Mouse (Mus musculus): ENCODE measurements around the gene Hpse2. TPM values are rescaled to one million over a fixed set of nuclear protein-coding genes. Genes with fewer than 3 reads are reported as not detected.
A peak's percentile ranks its signal among the peaks of the same experiment; 100 is the strongest.

Gene Hpse2
- total RNA-seq, 2 experiments from 2014 or later = not detected

GRCm38 (mm10) chr19:42973740-42974139, 414.4 kb downstream of the Hpse2 start:
- DNase-seq (ENCODE audit: low spot score) = no peak

DNA sequence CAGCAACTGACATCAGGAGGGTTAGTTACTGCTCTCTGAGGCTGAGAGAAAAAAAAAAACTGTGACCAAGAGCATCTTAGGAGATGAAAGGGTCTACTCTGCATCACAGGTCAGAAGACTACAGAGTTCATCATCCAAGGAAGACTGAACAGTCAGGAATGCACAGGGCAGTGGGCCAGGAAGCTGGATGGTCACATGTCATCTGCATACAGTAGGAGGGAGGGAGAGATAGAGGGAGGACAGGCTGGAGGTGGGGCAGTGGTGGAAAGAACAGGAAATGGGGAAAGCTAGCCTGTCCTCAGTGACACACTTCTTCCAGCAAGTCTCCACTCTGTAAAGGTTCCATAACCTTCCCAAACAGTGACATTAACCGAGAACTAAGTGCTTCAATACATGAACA, 423.0 kb downstream of the Hpse2 start:
- DNase-seq (ENCODE audit: low spot score) = no peak

- DNase-seq (ENCODE audit: low spot score) = no peak
Measured at GRCm38 (mm10) chr19:42948114-42948636, 440.0 kb downstream of the Hpse2 start.

DNA sequence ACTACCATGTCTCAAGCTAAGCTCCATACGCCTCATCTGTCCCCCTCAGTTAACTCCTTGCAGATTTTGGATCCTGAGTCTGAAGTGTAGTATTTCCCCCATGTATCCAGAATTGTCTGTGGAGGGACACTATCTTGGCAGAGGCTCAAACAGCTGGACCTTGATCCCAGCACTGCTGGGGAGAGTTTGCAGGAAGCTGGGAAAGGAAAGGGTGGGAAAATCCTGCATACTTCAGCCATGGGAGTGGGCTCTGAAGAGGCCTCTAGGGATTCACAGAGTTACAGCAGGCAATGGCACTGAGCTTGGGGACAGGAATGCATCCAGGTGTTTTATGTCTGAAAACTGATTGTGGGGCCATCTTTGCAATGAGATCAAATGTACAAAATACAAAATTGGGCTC, 450.6 kb downstream of the Hpse2 start:
- no peak for DNase-seq (ENCODE audit: low spot score)

DNA sequence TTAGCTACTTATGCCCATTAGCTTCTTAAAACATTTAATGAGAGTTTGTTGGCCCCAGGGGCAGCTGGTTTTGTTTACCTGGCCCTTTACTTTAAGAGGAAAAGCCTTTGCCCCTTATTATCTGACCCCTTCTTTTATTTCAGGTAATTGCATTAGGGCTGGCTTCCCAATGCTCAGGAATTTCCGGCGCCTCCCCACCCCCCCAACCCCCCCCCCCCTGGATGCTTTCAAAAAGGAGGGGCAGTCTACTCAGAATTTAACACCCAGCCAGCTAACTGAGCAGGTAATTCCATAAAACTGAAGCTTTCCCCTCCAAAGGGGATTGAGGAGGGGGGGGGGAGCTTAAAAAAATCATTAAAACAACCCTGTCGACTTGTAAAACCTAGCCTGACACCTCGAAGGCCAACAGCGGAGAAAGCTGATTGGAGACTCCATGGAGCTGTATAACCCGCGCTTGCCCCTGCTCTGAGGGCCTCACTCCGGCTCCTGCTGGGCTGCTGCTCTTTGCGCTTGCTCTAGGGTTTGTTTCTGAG, 451.4 kb downstream of the Hpse2 start:
- DNase-seq (ENCODE audit: low spot score) = no peak

GRCm38 (mm10) chr19:42929702-42930101, 458.5 kb downstream of the Hpse2 start:
- DNase-seq (ENCODE audit: low spot score) = no peak

GRCm38 (mm10) chr19:42928271-42928670, 459.9 kb downstream of the Hpse2 start:
- DNase-seq (ENCODE audit: low spot score) = no peak

GRCm38 (mm10) chr19:42922610-42923009, 465.5 kb downstream of the Hpse2 start:
- DNase-seq (ENCODE audit: low spot score) = no peak

DNA sequence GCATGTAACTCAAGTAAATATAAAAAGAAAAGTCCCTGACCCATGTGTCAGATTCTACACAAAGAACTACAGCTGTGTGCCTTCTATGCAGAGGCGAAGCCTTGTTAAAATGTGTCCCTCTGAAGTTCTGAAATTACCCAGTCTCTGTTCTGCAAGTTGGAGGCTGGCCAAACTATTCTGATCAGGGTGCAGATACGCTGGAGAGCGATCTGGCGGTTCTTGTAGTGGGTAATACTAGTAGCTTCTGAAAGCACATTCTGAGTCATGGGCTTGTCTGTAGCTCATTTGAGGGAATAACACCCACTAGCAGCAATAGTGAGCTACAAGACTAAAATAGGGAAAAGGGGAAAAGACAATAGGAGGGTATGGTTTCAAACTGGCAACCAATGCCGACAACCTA, 474.5 kb downstream of the Hpse2 start:
- DNase-seq (ENCODE audit: low spot score) = no peak

DNA sequence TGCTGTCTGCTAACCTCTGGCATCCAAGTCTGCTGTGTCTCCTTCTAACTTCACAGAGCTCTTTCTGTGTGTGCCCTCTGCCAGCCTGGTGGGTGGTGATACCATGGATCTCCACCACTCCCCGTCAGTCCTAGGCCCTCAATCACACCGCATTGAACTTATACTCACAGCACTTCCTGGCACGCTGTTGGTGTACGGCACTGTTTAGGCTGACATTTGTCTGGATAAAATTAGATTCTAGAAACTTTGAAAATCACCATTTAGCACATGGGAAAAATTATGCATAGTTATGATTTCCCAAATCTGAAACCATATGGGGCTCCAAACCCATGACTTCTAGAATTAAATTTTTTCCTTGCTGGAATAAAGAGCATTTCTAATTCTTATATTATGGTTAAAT, 478.4 kb downstream of the Hpse2 start:
- no peak for DNase-seq (ENCODE audit: low spot score)

DNA sequence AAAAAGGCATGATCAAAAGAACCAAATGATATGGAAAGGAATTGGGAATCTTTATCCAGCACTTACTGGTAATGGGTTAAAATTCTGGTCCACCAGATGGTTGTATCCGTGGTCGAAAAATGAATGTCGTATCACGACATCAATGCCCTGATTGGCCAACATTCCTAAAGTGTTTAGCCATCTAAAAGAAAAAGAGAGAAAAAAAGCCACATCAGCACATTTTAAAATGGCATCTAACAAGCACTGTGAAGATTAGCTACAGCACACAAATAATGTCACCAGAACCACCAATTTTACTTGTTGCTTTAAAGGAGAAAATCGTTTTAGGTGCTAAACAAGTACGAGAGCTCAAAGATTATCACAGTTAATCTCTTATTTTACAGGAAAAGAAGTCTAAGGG, 479.6 kb downstream of the Hpse2 start:
- no peak for DNase-seq (ENCODE audit: low spot score)

DNA sequence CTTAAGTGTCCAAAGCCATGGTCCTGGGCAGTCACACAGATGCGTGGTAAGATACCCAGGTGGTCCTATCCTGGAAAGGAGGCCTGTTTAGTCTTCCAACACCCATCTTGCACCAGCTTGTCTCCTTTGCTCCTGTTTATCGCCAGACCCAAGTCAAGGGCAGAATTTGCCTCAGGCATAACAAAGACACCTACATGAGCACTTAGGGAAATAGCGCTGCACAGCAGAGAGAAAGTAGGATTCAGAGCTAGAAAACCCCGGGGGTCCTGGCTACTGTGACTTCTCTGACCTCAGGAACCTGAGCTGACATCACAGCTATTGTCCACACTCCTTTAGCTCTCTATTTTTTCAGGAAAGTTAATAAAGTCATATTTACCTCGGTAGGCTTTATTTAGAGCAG, 481.8 kb downstream of the Hpse2 start:
- no peak for DNase-seq (ENCODE audit: low spot score)

GRCm38 (mm10) chr19:42904726-42905125, 483.4 kb downstream of the Hpse2 start:
- no peak for DNase-seq (ENCODE audit: low spot score)

DNA sequence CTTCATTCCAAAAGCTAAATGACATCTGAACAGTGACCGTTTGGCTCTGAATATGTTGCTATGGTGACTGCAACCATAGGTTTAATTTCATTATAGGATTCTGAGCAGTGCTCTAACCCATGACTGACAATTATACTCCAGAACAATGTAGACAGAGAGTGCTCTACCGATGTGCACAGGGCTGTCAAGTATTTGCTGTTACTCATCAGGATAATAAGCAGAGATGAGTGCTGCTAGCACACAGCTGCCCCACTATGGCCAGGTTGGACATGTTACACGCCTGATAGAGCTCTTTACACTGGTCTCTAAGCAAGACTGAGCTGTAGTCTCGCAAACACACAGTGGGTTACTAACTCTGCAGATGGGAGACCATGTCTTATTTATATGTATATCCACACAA, 483.9 kb downstream of the Hpse2 start:
- no peak for DNase-seq (ENCODE audit: low spot score)

DNA sequence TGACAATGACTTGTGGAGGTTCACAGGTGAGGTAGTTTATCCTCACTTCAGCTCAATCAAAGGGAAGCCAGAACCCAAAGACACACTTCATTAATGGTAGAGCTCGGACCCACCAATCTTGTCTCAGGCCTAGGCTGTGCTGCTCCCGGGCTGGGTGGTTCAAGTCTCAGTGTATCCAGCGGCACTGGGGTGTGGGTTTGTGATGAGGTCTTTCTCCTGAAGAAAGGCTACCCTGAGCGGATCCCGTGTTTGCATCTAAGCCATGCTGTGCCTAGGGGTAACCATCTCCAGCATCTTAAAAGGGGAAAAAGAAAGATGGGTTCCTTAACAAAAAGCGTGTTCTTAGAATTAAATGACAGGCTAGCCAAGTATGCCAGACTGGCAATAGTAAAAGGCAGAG, 484.3 kb downstream of the Hpse2 start:
- no peak for DNase-seq (ENCODE audit: low spot score)

GRCm38 (mm10) chr19:42902410-42903021, 485.6 kb downstream of the Hpse2 start:
- DNase-seq (ENCODE audit: low spot score) = no peak

DNA sequence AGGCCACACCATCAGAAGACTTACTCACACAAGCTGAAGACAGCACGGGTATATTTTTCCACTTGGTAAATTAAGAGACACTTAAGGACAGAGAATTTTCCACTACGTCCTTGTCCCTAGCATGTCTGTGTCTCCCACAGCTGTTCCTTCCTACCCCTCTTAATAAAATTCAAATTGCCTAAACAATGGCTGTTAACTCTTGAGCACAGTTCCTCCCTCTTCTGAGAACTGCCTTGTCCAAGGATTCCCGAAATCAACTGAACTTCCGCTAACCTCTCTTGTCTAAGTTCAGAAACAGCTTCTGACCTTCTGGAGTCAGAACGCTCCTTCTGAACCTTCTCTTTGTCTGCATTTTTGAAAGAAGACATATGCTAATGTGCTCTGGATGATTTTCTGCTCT, 496.6 kb downstream of the Hpse2 start:
- DNase-seq (ENCODE audit: low spot score) = no peak

DNA sequence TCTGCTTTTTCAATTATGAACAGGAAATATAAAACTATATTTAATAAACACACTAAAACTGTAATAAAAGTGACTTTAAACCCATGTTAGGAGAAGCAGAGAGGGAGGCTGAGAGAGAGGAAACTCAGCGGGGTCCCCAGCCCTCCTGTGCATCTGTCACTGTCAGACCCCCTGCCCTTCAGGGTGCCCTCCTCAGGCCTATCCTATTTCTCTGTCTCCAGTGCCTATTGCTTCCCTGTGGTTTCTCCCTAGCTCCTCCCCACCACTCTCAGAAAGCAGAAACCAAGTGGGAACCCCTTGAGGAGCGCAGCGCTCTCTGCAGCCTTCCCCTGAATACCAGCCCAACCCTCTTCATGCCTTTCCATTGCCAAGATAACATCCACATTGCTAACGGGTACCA, 510.5 kb downstream of the Hpse2 start:
- DNase-seq (ENCODE audit: low spot score) = no peak

DNA sequence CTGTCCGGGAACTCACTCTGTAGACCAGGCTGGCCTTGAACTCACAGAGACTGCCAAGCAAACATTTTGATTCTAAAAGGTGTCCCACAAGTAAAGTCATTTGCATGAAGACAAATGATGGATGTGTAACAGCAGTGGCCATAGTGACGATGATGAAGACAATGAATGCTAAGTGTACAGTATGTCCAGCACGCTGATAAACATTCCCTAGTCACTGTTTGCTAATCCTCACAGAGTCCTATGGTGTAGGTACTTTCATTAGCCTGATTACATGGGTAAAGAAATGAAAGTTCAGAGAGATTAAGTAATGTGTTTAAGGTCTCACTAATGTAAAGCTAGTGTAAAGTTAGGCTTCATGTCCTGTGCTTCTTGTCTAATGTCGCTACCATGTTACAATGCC, 511.6 kb downstream of the Hpse2 start:
- DNase-seq (ENCODE audit: low spot score) = no peak

- peak; percentile 10 for DNase-seq (ENCODE audit: low spot score)
Measured at GRCm38 (mm10) chr19:42869663-42870530, 518.3 kb downstream of the Hpse2 start.

- no peak for DNase-seq (ENCODE audit: low spot score)
Measured at GRCm38 (mm10) chr19:42868958-42869662, 519.0 kb downstream of the Hpse2 start.

GRCm38 (mm10) chr19:42863013-42863412, 525.1 kb downstream of the Hpse2 start:
- no peak for DNase-seq (ENCODE audit: low spot score)
